Mouse (Mus musculus): ENCODE data around the gene Ccl24. TPM values are rescaled to one million over a fixed set of nuclear protein-coding genes. Genes with fewer than 3 reads are reported as not detected.

The Ccl24 gene
- total RNA-seq, 2 experiments from 2014 or later = 2.1 to 2.2 TPM

DNA sequence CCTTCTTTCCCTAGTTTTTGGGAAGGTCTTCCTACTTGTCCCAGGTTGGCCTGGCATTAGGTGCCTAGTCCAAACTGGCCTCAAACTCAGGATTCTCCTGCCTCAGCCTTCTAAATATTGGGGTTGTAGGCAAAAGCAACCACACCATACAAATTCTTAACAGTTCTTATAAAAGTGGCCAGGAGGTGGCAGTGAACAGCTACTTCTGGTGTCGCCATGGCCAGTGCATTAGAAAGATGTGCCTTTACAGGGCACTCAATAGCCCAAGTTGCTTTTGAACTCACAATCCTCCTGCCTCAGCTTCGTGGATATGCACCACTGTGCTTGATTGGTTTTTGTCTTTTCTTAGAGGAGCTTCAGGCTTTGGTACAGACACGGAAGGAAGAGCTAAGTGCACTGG lies 21.9 kb downstream of the Ccl24 start:
- intact Hi-C loops (cut with DNase I) = no loop called here
- no peak for DNase-seq (ENCODE audit: low spot score)

DNA sequence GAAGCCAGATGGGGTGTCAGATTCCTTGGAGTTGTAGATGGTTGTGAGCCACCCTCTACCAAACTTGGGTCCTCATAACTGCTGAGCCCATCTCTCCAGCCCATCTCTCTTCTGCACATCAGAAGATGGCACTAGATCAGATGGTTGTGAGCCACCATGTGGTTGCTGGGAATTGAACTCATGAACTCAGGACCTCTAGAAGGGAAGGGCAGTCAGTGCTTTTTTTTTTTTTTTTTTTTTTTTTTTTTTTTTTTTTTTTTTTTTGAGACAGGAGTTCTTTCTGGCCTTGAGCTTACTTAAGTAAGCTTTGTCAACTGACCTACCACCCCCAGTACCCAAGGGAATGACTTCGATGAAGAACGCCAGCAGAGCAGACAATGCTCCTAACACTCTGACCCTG lies 24.9 kb downstream of the Ccl24 start:
- intact Hi-C loops (cut with DNase I) = loop anchor here (5.0 kb wide), 4 partner anchors 36 to 214 kb away; no protein-coding TSS in a partner anchor

DNA sequence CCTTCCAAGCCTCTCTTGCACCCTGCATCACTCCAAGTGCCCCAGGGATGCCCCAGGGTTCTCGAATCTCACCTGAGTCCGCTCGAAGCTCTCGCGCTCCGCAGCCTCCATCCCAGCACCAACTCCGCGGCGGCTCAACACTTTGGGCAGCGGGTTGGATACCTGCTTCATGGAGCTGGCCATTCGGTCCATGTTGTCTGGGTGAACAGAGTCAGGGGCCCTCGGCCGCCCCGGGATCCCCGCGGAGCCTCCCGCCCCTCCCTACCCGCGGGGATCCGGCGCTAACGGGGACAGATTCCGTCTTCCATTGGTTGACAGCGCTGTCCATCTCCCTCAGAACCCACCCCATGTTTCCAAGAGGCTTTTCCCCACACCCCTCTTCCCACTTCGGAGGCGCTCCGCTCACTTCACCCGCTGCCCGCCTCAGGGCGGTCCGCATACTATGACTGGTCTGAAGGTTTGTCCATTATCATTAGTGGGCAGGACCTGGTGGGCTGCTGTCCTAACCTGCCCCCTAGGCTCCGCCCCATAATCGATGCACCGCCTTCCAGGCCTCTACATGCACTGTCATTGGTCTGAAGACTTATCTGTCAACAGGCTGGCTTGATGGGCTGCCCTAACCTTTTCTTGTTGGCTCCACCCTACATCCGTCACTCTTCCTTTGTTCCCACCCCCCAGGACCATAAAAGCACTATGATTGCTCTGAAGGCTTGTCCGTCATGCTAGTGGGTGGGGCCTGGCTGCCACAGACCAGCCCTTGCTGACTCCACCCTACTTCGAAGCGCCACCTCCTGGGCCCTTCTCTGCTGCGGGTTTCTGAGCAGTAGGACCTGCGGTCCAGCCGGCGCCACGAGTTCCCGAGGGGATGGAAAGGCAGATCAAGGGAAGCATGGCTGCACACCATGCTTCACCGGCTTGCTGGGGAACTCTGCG lies 27.7 kb downstream of the Ccl24 start, which contains the start of gene Hip1:
TSS of gene Hip1 (minus strand) at position 256 of the 933 bp plus-strand sequence.
- intact Hi-C loops (cut with DNase I) = loop anchor here (5.0 kb wide), 4 partner anchors 33 to 217 kb away; no protein-coding TSS in a partner anchor
- peak; percentile 100 for DNase-seq (ENCODE audit: low spot score)

More for the DNA sequence above, 24.9 kb downstream of the Ccl24 start:
- DNase-seq (ENCODE audit: low spot score) = no peak

DNA sequence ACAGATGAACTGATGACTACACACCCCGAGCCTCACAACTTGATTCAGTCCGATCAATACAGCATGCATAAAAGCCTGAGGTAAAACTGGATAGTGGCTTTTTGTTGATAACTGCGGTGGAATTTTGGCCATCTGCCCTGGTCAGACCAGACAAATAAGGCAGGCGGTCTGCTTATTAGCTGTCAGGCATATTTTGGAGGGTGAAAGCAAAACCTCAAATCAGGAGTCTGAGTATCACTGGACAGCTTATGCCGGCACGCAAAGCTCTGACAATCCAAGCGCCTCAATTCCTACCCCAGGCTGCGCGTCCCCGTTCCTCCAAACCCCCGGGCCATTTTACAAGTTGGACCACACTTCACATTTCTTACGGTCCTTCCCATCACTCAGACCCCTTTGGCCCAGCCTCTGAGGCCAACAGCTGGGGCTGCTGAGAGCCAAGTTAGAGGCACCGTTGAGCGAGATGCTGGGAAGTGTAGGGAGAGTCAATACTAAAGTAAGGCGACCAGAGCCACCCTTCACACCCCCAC lies 28.8 kb downstream of the Ccl24 start:
- intact Hi-C loops (cut with DNase I) = no loop called here
- DNase-seq (ENCODE audit: low spot score) = no peak

DNA sequence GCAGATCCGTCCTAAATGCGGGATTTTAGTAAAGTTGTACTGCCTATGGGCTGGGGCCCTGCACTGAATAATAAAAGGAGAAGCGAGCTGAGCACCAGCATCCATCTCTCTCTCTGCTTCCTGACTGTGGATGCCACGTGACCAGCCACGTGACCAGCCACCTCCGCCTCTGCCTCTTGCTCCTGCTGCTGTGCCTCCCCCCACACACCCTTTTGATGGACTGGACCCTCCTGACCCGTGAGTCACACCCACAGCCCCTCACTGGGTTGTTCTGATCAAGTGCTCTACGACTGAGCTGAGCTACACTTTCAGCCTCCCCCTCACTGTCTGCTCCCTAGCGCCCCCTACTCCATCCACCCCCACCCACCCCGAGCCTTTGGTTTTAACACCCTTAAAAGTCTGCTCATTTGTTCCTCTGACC lies 35.0 kb downstream of the Ccl24 start:
- DNase-seq (ENCODE audit: low spot score) = no peak
- intact Hi-C loops (cut with DNase I) = loop anchor here (5.0 kb wide), 1 partner anchor 41 kb away; no protein-coding TSS in a partner anchor

DNA sequence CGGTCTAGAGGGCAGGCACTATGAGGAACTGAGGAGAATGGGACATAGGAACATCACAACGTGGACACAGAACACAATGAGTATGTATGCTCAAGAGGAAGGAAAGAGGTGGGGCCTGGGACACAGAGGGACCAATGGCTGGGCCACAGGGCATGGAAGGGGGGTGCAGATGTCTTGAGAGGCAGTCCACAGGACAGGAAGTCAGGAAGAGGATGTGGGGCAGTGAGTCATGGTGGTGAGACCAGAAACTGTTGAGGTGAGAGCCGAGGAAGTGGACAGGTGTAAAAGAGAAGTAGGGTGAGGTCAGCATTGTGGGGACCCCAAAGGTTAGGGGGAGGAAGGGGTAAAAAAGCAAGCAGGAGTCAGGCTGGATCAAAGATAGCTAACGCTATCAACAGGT lies 35.5 kb downstream of the Ccl24 start:
- DNase-seq (ENCODE audit: low spot score) = peak; percentile 35
- intact Hi-C loops (cut with DNase I) = loop anchor here (5.0 kb wide), 1 partner anchor 40 kb away; no protein-coding TSS in a partner anchor

DNA sequence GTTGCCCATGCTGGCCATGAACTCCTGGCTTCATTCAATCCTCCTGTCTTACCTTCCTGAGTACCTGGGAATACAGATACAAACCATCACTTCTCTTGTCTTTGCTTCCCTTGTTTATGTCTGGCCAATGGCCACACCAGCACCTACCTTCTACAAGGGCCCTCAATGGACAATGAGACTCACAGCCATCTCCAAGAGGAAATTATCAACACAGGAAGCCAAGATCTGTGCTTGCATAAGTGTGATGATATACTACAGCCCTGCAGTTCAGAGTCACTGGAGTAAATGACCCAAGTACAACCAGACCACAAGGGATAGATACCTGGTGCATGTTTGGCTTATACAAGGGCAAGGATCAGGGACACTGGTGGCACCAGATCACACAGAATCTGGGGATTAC lies 37.0 kb downstream of the Ccl24 start:
- intact Hi-C loops (cut with DNase I) = loop anchor here (5.0 kb wide), 1 partner anchor 39 kb away; no protein-coding TSS in a partner anchor

DNA sequence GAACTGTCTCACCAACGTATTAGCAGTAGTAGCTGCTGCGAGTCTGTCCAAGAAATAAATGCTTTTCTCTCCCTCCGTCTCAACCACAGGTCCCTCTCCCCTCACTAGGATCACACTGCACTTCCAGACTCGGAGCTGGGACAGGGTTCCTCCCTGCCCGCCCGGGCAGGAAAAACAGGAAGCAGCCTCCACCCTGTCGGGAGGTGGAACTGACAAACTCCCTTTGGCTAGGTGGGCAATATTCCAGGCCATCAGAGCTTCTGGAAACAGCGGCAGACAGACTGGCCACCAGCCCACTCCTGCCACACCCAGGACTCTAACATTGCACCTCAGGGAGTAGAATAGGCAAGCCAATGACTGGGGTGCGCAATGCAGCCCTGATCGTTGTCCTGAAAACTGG lies 39.4 kb downstream of the Ccl24 start:
- DNase-seq (ENCODE audit: low spot score) = peak; percentile 82
- intact Hi-C loops (cut with DNase I) = no loop called here

More for the DNA sequence above, 37.0 kb downstream of the Ccl24 start:
- DNase-seq (ENCODE audit: low spot score) = no peak

DNA sequence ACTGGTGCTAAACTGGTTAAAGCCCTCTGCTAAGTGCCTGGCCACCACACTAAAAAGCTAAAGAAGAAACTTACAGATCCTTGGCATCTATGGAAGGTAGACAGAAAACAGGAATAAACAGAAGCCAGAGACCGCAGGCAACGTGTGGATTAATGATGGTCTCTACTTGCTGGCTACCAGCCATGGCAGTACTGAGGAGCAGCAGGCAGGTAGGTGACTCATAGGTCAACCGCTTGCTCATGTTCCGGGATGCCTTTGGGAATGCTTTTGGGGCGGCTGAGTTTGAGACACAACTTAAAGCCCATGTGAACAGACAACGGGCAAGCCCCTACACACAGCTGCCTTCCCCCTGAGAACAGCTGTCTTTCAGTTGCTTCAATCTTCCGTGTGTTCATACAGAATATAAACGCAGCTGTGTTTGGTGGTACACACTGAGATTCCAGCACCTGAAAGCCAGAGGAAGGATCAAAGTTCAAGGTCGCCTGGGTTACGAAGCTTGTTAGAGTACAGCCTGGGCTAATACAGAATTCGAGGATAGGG lies 41.5 kb downstream of the Ccl24 start:
- intact Hi-C loops (cut with DNase I) = no loop called here

DNA sequence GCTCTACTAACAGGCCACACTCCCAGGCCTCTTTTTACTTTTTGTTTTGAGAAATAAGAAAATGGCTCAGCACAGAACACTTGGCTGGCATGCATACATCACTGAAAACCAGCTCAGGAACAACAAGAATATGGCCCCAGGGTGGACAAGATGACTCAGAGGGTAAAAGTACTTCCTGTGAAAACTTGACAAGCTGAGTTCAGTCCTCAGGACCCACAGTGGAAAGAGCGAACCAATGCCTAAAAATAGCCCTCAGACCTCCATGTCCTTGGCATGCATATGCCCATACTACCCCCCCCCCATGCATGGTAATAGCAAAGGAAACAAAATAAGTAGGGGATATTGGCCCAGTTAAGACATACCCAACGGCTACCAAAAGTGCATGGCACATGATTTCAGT lies 42.9 kb downstream of the Ccl24 start:
- intact Hi-C loops (cut with DNase I) = no loop called here
- no peak for DNase-seq (ENCODE audit: low spot score)

More for the DNA sequence above, 41.5 kb downstream of the Ccl24 start:
- DNase-seq (ENCODE audit: low spot score) = no peak

DNA sequence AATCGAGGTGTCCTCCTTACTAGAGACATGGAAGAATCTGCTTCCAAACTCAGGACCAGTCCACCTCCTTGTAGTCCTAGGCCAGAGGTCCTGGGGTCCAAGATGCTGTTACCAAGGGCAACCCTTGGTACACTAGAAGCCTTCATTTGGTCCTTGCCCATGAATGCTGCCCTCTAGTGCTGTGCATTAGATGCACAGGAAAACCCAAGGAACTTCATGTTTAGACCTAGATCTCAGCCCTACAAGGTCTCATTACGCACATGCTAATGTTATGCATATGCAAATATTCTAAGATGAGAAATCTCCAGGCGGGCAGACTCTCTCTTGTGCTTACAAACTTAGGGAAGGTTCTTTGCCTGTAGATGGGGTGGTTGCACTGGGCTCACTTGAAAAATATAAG lies 43.5 kb downstream of the Ccl24 start:
- no peak for DNase-seq (ENCODE audit: low spot score)
- intact Hi-C loops (cut with DNase I) = no loop called here

DNA sequence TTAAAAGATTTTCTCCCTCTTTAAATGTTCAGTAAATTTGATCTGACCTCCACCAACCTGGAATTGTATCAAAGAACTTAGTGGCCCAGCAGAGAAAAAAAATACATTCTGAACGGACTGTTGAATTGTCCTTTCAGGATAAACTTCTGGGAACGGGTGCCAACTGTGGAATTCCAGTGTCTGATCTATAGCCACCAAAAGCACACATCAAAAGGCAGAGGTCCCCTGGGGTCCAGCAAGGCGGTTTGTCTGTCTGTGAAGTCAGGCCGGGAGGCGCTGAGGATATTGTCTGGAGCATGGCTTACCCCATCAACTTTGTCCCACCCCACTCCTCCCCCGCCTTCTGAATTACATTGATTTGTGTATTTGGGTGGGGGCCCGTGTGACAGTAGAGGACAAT lies 44.9 kb downstream of the Ccl24 start:
- intact Hi-C loops (cut with DNase I) = no loop called here

DNA sequence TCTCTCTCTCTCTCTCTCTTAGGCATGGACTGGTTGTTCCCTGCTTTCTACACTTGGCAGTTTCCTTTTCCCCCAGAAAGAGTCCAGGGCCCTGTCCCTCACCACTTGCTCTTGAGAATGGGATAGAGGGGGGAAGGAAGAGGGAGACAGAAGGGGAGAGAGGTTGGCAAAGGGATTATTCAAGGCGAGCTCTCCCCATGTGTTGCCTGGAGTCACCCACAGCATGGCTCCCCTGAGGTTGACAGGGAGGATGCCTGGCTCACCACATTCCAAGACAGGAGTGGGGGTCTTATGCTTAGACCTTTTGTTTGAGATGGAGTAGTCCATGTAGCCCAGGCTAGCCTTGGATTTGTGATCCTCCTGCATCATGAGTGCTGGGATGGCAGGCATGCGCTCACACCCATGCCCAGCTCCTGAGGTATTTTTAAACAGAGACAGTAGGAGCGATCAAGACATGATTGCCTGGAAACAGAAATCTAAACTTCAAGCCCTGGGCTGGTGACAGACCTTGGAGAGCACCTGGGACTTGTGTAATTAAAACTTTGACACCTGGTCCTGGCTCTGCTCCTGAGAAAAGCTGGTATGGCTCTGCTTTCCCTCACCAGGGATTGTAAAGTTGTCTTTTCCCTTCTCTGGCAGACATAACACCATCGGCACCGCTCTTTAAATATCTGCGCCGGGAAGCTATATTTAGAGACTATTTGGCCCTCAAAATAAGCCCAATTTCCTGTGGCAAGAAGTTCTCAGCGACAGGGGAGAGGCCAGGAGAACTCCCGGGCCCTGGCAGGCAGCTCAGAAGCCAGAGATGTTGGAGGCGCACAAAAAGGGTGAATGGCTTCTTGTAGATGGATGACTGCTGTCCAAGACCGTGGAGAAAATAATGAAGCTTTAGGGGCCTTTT lies 47.9 kb downstream of the Ccl24 start:
- peak; percentile 13 for DNase-seq (ENCODE audit: low spot score)
- intact Hi-C loops (cut with DNase I) = no loop called here

More for the DNA sequence above, 44.9 kb downstream of the Ccl24 start:
- no peak for DNase-seq (ENCODE audit: low spot score)

DNA sequence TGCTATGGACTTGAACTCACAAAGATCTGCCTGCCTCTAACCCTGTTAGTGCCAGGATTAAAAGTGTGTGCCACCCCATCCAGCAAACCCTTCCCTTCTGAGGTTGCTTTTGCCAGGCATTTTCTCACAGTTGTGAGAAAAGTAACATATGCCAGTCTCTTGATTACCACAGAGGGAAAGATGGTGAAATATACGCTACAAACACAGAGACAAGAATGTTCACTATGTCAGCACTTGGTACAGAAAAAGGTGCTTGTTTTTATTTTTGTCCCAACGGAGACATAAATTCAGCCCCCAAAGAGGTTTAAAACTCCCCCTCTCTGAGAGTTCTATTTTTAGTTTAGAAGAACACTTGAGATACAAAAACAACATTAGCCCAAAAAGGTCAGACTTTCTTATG lies 48.8 kb downstream of the Ccl24 start:
- intact Hi-C loops (cut with DNase I) = no loop called here
- no peak for DNase-seq (ENCODE audit: low spot score)

DNA sequence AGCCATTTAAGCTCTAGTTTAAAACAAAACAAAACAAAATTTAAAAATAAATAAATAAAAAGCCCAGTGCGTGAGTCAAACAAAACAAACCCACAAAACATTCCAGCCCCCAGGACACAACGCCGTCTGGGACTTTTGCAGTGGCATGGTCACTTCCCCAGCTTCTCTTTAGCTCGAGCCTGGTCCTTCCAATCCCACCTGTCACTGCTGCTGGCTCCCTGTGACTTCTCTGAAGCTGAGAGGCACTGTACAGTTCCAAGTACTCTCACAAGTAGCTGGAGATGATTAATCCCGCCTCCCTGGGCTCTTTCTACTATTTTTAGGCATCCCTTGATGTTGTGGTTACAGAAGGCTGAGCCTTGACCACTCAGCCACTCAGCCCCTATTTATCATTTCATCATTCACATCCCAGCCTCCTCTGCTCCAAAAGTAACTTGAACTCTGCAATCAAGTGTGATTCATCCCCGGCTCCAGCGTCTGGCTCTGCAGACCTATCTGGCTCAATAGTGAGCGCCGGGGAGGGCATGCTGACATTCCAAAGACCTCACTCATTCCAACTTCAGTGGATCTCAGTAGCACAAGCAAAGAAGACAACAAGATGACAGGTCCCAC lies 50.6 kb downstream of the Ccl24 start:
- intact Hi-C loops (cut with DNase I) = no loop called here
- peak; percentile 28 for DNase-seq (ENCODE audit: low spot score)

Data from heart, postnatal 25 days (tissue).